Mouse (Mus musculus): ENCODE data around the gene Arpc1b. TPM values are rescaled to one million over a fixed set of nuclear protein-coding genes. Genes with fewer than 3 reads are reported as not detected.

Arpc1b gene
- polyA plus RNA-seq, 1 experiment from 2014 or later = 181 TPM

DNA sequence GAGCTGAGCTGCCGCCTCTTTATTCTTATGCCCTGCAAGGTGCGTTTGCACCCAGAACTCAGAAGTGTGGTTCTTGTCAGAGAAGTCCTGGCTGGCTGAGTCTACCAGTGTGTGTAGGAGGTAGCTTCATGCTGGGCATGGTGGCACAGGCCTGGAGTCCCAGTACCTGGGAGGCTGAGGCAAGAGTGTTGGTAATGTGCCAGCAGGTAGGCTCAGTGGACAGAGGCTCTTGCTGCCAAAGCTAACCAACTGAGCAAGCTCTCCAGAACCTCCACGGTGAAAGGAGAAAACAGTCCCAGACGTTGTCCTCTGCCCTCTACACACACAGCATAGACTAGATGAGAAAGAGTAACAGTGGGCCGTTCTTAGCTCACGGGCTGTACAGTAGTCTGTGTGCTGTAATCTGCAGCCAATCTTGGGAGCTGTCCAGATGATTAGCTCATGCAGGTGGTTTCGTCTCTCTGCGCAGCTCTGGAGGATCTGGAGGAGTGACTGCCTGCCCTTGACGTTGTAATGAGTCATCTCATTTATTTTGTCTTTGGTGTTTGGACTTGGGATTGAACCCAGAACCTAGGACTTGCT, 8.2 kb upstream of the Arpc1b start:
- TF ChIP-seq EP300 (IDR thresholded peaks at IDR 0.05; ENCODE audit: low read depth) (no peak), CTCF (IDR thresholded peaks at IDR 0.05; ENCODE audit: low read depth) (no peak)
- WGBS (ENCODE audit: insufficient replicate concordance) = 76% methylated on average over 9 of the region's 9 CpGs
- H3K4me3 ChIP-seq (ENCODE audit: low read depth, low read length) = no peak overlapping the region
- H3K27ac ChIP-seq (ENCODE audit: low read depth) = no peak overlapping the region
- peaks cover 66% of the 10 kb centered on the region for H3K36me3 ChIP-seq (replicated peaks; ENCODE audit: insufficient read depth, low read length)
- no peaks in the 10 kb centered on the region for H3K9me3 ChIP-seq (ENCODE audit: low read length)
- ATAC-seq (0 out of 2 replicates have a peak, but pooled peaks have one; percentile 27), DNase-seq (no peak)
- no peak overlapping the region for H3K9ac ChIP-seq (replicated peaks)
- H3K4me1 ChIP-seq (ENCODE audit: insufficient read depth) = no peaks in the 10 kb centered on the region
- no peak overlapping the region for H3K4me2 ChIP-seq (ENCODE audit: low read depth, low read length)
- no peaks in the 10 kb centered on the region for H3K27me3 ChIP-seq (ENCODE audit: insufficient read depth, low read length)

DNA sequence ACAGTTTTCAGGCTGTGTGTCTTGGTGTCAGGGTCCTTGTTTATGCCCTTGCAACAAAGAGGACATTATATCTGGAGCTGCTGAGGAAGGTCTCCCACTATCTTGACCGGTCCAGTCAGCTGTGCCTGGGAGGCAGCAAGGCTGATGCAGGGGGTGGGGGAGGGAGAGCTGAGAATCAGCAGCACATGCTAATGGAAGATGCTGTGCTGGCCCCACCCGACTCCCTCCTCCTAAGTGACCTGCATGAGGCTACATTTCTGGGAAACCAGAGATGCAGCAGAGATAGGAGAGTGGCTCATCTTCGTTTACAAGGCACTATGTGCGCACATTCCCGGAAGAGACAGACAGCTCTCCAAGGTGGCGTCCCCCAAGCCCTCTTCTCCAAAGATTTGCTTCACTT, 3.6 kb upstream of the Arpc1b start:
- Histone ChIP-seq H3K4me2 (ENCODE audit: low read depth, low read length) (no peak overlapping the region), H3K9ac (replicated peaks) (no peak overlapping the region), H3K36me3 (replicated peaks; ENCODE audit: insufficient read depth, low read length) (peaks cover 32% of the 10 kb centered on the region), H3K4me1 (ENCODE audit: insufficient read depth) (peaks cover 6% of the 10 kb centered on the region), H3K9me3 (ENCODE audit: low read length) (no peaks in the 10 kb centered on the region), H3K4me3 (ENCODE audit: low read depth, low read length) (no peak overlapping the region), H3K27ac (ENCODE audit: low read depth) (no peak overlapping the region), H3K27me3 (ENCODE audit: insufficient read depth, low read length) (no peaks in the 10 kb centered on the region)
- DNase-seq (no peak), ATAC-seq (no peak)
- WGBS (ENCODE audit: insufficient replicate concordance) = 74% methylated on average over 6 of the region's 6 CpGs
- no peak for TF ChIP-seq EP300 (IDR thresholded peaks at IDR 0.05; ENCODE audit: low read depth)
- TF ChIP-seq CTCF (IDR thresholded peaks at IDR 0.05; ENCODE audit: low read depth) = no peak

DNA sequence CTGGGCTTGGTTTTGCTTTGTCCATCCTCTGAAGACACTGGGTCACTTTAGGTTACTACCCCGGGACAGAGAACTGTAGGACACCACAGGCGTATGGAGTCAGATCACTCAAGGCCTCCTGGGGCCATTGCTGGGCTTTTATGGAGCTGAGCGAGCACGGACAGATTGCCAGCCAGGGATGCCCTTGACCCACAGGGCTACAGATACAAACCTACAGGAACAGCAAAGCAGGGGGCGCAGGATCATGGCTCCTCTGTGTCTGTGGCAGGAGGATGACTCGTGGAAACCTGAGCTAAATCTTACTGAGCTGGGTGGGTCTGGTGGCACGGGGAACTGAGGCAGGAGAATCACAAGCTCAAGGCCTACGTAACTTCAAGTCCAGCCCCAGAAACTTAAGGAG, 1.4 kb upstream of the Arpc1b start:
- no peak for ATAC-seq
- no peak overlapping the region for H3K4me3 ChIP-seq (ENCODE audit: low read depth, low read length)
- no peak overlapping the region for H3K27ac ChIP-seq (ENCODE audit: low read depth)
- peaks cover 12% of the 10 kb centered on the region; the same call in 1 of the 2 replicates for H3K36me3 ChIP-seq (replicated peaks; ENCODE audit: insufficient read depth, low read length)
- 75% methylated on average over 8 of the region's 8 CpGs for WGBS (ENCODE audit: insufficient replicate concordance)
- H3K9me3 ChIP-seq (ENCODE audit: low read length) = no peaks in the 10 kb centered on the region
- no peaks in the 10 kb centered on the region for H3K27me3 ChIP-seq (ENCODE audit: insufficient read depth, low read length)
- no peak overlapping the region for H3K9ac ChIP-seq (replicated peaks)
- no peak for DNase-seq
- peaks cover 10% of the 10 kb centered on the region for H3K4me1 ChIP-seq (ENCODE audit: insufficient read depth)
- TF ChIP-seq CTCF (IDR thresholded peaks at IDR 0.05; ENCODE audit: low read depth) (no peak), EP300 (IDR thresholded peaks at IDR 0.05; ENCODE audit: low read depth) (no peak)
- no peak overlapping the region for H3K4me2 ChIP-seq (ENCODE audit: low read depth, low read length)

DNA sequence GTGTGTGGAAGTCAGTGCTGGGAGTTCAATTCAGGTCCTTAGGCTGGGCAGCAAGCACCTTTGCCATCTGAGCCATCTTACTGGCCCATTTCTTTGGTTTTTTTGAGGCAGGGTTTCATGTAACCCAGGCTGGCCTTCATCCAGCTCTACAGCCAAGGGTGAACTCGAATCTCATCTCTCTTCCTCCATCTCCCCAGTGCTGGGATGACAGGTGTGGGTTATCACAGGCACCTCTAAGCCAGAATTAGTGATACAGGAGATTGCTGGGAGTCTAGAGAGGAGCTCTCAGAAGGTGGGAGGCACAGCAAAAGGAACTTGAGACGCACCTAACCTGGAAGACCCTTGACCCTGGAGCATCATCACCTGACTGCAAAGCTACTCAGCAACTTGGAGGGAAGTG, 599 bp upstream of the Arpc1b start:
- ATAC-seq = no peak
- TF ChIP-seq EP300 (IDR thresholded peaks at IDR 0.05; ENCODE audit: low read depth) (no peak), CTCF (IDR thresholded peaks at IDR 0.05; ENCODE audit: low read depth) (no peak)
- Histone ChIP-seq H3K27ac (ENCODE audit: low read depth) (peak overlapping the region; percentile 90; the same call in 1 of the 2 replicates), H3K4me3 (ENCODE audit: low read depth, low read length) (peak overlapping the region; percentile 66), H3K27me3 (ENCODE audit: insufficient read depth, low read length) (no peaks in the 10 kb centered on the region), H3K9me3 (ENCODE audit: low read length) (no peaks in the 10 kb centered on the region), H3K36me3 (replicated peaks; ENCODE audit: insufficient read depth, low read length) (peaks cover 8% of the 10 kb centered on the region; the same call in 1 of the 2 replicates), H3K9ac (replicated peaks) (peak overlapping the region; percentile 82; the same call in 1 of the 2 replicates), H3K4me1 (ENCODE audit: insufficient read depth) (peaks cover 10% of the 10 kb centered on the region), H3K4me2 (ENCODE audit: low read depth, low read length) (peak overlapping the region; percentile 83)
- 31% methylated on average over 2 of the region's 2 CpGs for WGBS (ENCODE audit: insufficient replicate concordance)
- DNase-seq = no peak

DNA sequence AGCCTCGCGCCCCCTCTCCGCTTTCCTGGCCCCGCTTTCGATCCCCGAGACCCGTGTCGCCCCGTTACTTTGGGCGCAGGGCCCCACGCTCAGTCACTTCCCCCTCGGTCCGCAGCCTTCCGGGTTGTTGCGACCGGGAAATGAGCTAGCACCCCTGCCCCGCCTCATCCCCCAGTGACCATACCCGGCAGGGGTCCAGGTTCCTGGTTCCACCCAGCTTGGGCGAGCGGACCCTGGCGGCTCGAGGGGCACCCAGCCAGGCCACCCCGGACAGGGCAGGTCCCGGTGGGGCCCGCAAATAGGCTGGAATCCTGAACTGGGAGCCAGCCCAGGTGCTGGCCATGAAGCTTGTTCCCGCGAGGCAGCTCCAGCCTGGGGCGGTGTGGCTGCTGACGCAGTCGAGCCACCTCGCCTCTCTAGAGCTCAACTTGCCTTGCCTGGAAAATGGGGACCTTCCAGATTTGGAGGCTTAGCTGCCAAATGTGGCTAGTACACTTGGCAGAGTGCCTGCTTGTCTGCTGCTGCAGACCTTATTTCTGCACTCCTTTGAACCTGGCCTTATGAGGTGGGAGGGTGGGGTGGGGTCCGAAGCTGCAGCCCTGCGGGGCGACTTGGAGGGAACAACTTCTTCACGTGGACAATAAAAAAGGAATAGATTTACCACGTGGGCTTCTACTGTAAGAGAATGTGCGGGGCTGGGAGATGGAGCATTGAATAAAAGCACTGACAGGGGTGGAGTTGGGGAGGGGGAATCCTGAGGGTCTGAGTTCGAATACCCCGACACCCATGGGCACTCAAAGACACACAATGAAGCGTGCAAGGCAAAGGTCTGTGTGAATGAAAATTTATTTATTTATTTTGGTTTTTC, 825 bp downstream of the Arpc1b start:
- no peak for TF ChIP-seq CTCF (IDR thresholded peaks at IDR 0.05; ENCODE audit: low read depth)
- TF ChIP-seq EP300 (IDR thresholded peaks at IDR 0.05; ENCODE audit: low read depth) = no peak
- Histone ChIP-seq H3K27me3 (ENCODE audit: insufficient read depth, low read length) (no peaks in the 10 kb centered on the region), H3K4me1 (ENCODE audit: insufficient read depth) (peaks cover 10% of the 10 kb centered on the region), H3K4me3 (ENCODE audit: low read depth, low read length) (peak overlapping the region; percentile 66), H3K9ac (replicated peaks) (peak overlapping the region; percentile 82), H3K36me3 (replicated peaks; ENCODE audit: insufficient read depth, low read length) (0 out of 2 replicates have a peak, but pooled peaks cover 3% of the 10 kb centered on the region), H3K4me2 (ENCODE audit: low read depth, low read length) (peak overlapping the region; percentile 83), H3K27ac (ENCODE audit: low read depth) (peak overlapping the region; percentile 90), H3K9me3 (ENCODE audit: low read length) (no peaks in the 10 kb centered on the region)
- DNase-seq (peak; percentile 74), ATAC-seq (peak; percentile 62)
- 10% methylated on average over 36 of the region's 40 CpGs for WGBS (ENCODE audit: insufficient replicate concordance)

DNA sequence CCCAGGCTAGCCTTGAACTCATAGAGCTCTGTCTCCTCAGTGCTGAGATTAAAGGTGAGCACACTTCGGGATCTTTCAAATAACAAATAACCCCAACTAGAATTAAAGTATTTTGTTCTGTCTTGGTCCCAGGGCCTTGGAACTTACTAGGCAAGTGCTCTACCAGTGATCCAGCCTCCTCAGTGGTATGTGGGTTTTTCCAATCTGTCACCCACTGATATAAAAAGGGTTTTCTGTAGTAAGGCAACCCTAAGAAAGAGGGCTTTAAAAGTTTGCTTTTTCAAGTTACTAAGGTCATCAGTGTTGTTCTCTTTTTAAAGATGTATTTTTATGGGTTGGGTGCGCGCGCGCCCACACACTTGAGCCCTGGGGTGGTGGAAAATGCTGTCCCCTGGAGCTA, 1.7 kb downstream of the Arpc1b start:
- no peak for DNase-seq
- peak overlapping the region; percentile 66 for H3K4me3 ChIP-seq (ENCODE audit: low read depth, low read length)
- no peak for ATAC-seq
- H3K9me3 ChIP-seq (ENCODE audit: low read length) = no peaks in the 10 kb centered on the region
- H3K4me1 ChIP-seq (ENCODE audit: insufficient read depth) = peaks cover 10% of the 10 kb centered on the region
- 63% methylated on average over 5 of the region's 5 CpGs for WGBS (ENCODE audit: insufficient replicate concordance)
- H3K36me3 ChIP-seq (replicated peaks; ENCODE audit: insufficient read depth, low read length) = 0 out of 2 replicates have a peak, but pooled peaks cover 3% of the 10 kb centered on the region
- peak overlapping the region; percentile 90 for H3K27ac ChIP-seq (ENCODE audit: low read depth)
- TF ChIP-seq CTCF (IDR thresholded peaks at IDR 0.05; ENCODE audit: low read depth) (no peak), EP300 (IDR thresholded peaks at IDR 0.05; ENCODE audit: low read depth) (no peak)
- H3K9ac ChIP-seq (replicated peaks) = peak overlapping the region; percentile 82; the same call in 1 of the 2 replicates
- peak overlapping the region; percentile 83 for H3K4me2 ChIP-seq (ENCODE audit: low read depth, low read length)
- H3K27me3 ChIP-seq (ENCODE audit: insufficient read depth, low read length) = no peaks in the 10 kb centered on the region
